Mouse (Mus musculus) neural tube, embryonic 13.5 days (tissue): Measurements from ENCODE around the gene Rasgef1c. TPM values are rescaled to one million over a fixed set of nuclear protein-coding genes. Genes with fewer than 3 reads are reported as not detected.

Source experiments
- ATAC-seq: fragments of 200-750 bp; cut with Nextera tagmentation; 2 replicates; pipeline ENCODE4 v1.8.0; 2017; ENCODE audit warnings: low read depth, mild to moderate bottlenecking, moderate TSS enrichment, moderate library complexity
- H3K27ac ChIP-seq: fragments of 300-500 bp; sonication (generic); replicated peaks from 2 replicates; pipeline ENCODE4 v1.5.1; 2015; ENCODE audit warnings: moderate library complexity, mild to moderate bottlenecking, inconsistent platforms
- H3K27me3 ChIP-seq: fragments of 300-500 bp; sonication (generic); 2 replicates; pipeline ENCODE4 v1.6.1; 2015; ENCODE audit warnings: mild to moderate bottlenecking, inconsistent platforms
- H3K36me3 ChIP-seq: fragments of 300-500 bp; sonication (generic); 2 replicates; pipeline ENCODE4 v1.6.1; 2015; ENCODE audit warnings: mild to moderate bottlenecking, inconsistent platforms
- H3K4me1 ChIP-seq: fragments of 300-500 bp; sonication (generic); replicated peaks from 2 replicates; pipeline ENCODE4 v1.6.1; 2015; ENCODE audit warnings: inconsistent platforms
- H3K4me2 ChIP-seq: fragments of 300-500 bp; sonication (generic); 2 replicates; pipeline ENCODE4 v1.6.1; 2015; ENCODE audit warnings: inconsistent platforms, mild to moderate bottlenecking, moderate library complexity
- H3K4me3 ChIP-seq: fragments of 300-500 bp; sonication (generic); 2 replicates; pipeline ENCODE4 v1.5.1; 2015; ENCODE audit warnings: mild to moderate bottlenecking, inconsistent platforms
- H3K9ac ChIP-seq: fragments of 300-500 bp; sonication (generic); 2 replicates; pipeline ENCODE4 v1.6.1; 2015; ENCODE audit warnings: moderate library complexity, mild to moderate bottlenecking, inconsistent platforms
- H3K9me3 ChIP-seq: fragments of 300-500 bp; sonication (generic); 2 replicates; pipeline ENCODE4 v1.6.1; 2016; ENCODE audit warnings: inconsistent platforms
- WGBS: fragments of 180-500 bp; shearing (Covaris S2); methylation state at CpG from one replicate; pipeline ENCODE4 v1.1.7; 2015; 5-methylcytosine and 5-hydroxymethylcytosine counted together
- polyA plus RNA-seq: library from polyadenylated mRNA; unstranded; fragments of >200 nt; fragmentation: Nextera tagmentation; extraction: Ambion mirVana; gene quantifications from 2 replicates; pipeline ENCODE4 v1.2.1, GENCODE M21; 2015

The Rasgef1c gene
- polyA plus RNA-seq, 1 experiment from 2014 or later = 17.8 TPM

DNA sequence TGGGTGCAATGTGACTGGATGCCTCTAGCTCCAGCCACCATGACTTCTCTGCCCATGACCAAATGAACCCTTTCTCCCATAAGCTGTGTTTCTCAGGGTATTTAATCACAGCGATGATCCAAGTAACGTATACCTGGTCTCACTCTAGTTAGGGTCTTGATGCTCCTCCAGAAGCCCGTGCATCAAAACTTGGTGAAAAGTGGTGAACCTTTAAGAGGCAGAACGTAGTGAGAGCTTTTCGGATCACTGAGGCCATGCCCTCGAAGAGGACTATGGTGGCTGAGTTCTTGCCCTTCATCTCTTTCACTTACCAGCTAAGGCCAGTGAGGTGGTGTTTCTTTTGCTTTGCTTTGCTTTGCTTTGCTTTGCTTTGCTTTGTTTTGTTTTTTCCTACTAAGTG lies 52.0 kb downstream of the Rasgef1c start:
- Histone ChIP-seq H3K9ac (no peak overlapping the region), H3K36me3 (no peaks in the 10 kb centered on the region), H3K4me2 (no peak overlapping the region), H3K27ac (no peak overlapping the region), H3K4me1 (no peaks in the 10 kb centered on the region), H3K9me3 (no peaks in the 10 kb centered on the region), H3K27me3 (peaks cover 17% of the 10 kb centered on the region), H3K4me3 (no peak overlapping the region)
- 91% methylated on average over 6 of the region's 6 CpGs for WGBS
- ATAC-seq = no peak

DNA sequence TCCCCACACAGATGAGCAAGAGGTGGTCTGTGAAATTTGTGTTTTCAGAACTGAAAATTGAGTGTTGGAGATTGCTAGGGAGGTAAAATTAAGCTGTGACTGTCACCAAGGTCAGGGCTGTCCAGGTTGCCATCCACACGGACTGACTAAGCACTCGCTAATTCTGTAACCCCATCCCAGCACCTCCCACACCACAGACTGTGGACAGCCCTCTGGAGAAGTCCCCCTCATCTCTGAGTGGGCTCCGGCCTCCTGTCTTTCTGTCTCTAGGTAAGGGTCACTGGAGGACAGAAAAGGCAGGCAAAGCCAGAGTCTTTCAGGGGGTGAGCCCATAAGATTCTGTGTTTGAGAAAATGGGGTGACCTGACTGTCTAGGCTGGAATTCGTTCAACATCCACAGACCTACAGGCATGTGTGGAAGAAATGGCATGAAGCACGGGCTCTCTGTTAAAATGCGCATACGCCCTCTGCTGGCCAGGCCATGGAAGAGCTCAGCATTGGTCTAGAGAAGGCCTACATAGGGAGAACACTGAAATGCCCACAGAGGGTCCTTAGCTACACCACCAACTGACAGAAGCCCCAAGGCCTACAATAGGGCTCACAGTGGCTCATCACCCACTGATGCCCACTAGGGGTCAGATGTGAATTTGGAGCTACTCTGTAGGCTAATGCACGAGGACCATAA lies 54.1 kb downstream of the Rasgef1c start:
- H3K36me3 ChIP-seq = no peaks in the 10 kb centered on the region
- no peaks in the 10 kb centered on the region for H3K4me1 ChIP-seq
- no peak overlapping the region for H3K27ac ChIP-seq
- H3K4me3 ChIP-seq = no peak overlapping the region
- peak; percentile 83 for ATAC-seq
- H3K9ac ChIP-seq = 0 out of 2 replicates have a peak overlapping the region, but pooled peaks have one; percentile 38
- peaks cover 19% of the 10 kb centered on the region for H3K27me3 ChIP-seq
- no peaks in the 10 kb centered on the region for H3K9me3 ChIP-seq
- 30% methylated on average over 8 of the region's 8 CpGs for WGBS
- no peak overlapping the region for H3K4me2 ChIP-seq

DNA sequence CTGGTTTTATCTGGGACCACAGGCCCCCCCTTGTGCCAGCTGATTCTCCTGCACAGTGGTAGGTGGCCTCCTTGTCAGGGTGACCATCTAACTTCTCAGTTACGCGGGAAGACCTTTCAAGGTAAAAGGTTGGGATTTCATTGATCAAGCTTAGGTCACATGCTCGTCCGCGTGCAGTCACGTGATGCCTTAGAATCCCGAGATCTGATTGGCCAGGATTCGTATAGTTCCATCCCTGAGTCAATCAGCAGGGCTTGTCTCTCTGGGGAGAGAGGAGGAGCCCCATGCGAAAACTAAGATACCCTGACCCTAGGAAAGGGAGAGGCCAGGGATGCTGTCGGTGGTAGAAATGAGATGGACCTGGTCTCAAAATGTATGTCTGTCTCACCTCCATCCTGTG lies 56.4 kb downstream of the Rasgef1c start:
- Histone ChIP-seq H3K27ac (no peak overlapping the region), H3K27me3 (peaks cover 24% of the 10 kb centered on the region), H3K4me2 (no peak overlapping the region), H3K4me1 (no peaks in the 10 kb centered on the region), H3K4me3 (no peak overlapping the region), H3K9ac (no peak overlapping the region), H3K9me3 (no peaks in the 10 kb centered on the region), H3K36me3 (no peaks in the 10 kb centered on the region)
- ATAC-seq = no peak
- WGBS = 87% methylated on average over 10 of the region's 10 CpGs

DNA sequence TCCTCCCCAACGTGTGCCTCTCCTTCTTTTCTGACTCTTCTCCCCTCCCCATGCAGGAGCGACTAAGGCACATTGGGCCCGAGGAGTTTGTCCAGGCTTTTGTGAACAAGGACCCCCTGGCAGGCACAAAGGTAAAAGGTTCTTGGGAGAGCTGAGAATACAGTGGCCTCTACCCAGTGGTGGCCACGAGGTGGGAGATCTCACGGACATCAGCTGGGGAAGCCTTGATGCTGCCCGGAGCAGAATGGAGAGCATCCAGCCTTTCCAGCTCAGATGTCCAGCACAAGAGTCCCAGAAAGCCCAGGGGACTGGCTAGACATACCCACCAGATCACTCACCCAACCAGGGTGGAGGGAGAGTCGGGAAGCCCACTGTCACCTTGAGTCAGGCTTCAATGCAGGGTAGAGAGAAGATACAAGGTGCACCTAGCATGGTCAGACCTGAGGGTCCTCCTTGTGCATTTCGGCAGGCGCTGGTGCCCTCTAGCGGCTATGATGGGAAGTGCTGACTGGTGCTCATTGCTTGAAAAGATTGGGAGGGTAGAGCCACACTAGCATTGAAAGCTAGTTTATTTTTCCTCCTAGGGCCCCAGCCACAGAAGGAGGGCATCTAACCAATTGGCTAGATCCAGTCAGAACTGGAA lies 59.6 kb downstream of the Rasgef1c start:
- no peaks in the 10 kb centered on the region for H3K36me3 ChIP-seq
- no peak overlapping the region for H3K27ac ChIP-seq
- H3K9me3 ChIP-seq = no peaks in the 10 kb centered on the region
- H3K9ac ChIP-seq = no peak overlapping the region
- H3K4me2 ChIP-seq = no peak overlapping the region
- no peaks in the 10 kb centered on the region for H3K4me1 ChIP-seq
- no peak overlapping the region for H3K4me3 ChIP-seq
- H3K27me3 ChIP-seq = peaks cover 14% of the 10 kb centered on the region
- peak; percentile 73 for ATAC-seq
- 35% methylated on average over 10 of the region's 10 CpGs for WGBS

DNA sequence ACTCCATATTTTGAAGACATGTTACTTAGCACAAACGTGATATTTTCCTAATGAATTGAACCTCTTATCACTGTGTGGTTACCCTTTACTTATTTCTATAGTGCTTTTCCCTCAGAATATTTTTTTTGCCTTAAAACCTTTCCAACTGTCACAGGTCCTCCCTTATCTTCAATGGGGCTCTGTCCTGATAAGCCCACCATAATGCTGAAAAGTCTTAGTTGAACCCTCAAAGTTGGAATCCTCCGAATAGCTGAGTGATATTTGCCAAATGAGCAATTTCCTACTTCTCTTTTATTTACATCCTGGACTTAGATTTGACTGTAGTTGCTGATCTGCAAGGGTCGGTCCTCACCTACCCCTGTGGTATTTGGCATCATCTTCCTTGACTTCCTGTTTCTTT lies 63.7 kb downstream of the Rasgef1c start:
- no peak overlapping the region for H3K4me3 ChIP-seq
- H3K9me3 ChIP-seq = no peaks in the 10 kb centered on the region
- no peak overlapping the region for H3K27ac ChIP-seq
- H3K36me3 ChIP-seq = no peaks in the 10 kb centered on the region
- no peak overlapping the region for H3K9ac ChIP-seq
- no peaks in the 10 kb centered on the region for H3K4me1 ChIP-seq
- no peak for ATAC-seq
- WGBS = 82% methylated on average over 3 of the region's 3 CpGs
- peaks cover 7% of the 10 kb centered on the region; the same call in 1 of the 2 replicates for H3K27me3 ChIP-seq
- H3K4me2 ChIP-seq = no peak overlapping the region

DNA sequence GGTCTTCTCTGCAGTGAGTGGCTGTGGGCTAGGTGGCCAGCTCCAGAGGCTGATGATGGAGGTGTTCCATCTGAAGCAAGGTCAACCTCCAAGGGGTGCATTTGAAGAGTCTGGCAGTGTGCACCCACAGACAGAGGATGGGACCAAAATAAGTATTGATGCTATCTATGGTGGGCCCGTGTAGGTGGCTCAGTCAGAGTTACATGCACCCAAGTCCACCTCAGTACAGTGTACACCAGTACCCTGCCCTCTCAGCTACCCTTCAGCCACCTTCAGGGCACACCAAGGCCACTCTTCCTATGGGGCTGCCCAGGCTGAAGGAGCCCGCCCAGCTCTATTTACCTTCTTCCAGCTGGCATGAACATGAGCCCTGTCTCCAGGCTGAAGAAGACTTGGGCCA lies 68.1 kb downstream of the Rasgef1c start:
- Histone ChIP-seq H3K9me3 (no peaks in the 10 kb centered on the region), H3K4me1 (no peaks in the 10 kb centered on the region), H3K27ac (no peak overlapping the region), H3K4me2 (no peak overlapping the region), H3K9ac (no peak overlapping the region), H3K4me3 (no peak overlapping the region), H3K36me3 (no peaks in the 10 kb centered on the region), H3K27me3 (no peaks in the 10 kb centered on the region)
- WGBS = 98% methylated on average over 2 of the region's 2 CpGs
- no peak for ATAC-seq

DNA sequence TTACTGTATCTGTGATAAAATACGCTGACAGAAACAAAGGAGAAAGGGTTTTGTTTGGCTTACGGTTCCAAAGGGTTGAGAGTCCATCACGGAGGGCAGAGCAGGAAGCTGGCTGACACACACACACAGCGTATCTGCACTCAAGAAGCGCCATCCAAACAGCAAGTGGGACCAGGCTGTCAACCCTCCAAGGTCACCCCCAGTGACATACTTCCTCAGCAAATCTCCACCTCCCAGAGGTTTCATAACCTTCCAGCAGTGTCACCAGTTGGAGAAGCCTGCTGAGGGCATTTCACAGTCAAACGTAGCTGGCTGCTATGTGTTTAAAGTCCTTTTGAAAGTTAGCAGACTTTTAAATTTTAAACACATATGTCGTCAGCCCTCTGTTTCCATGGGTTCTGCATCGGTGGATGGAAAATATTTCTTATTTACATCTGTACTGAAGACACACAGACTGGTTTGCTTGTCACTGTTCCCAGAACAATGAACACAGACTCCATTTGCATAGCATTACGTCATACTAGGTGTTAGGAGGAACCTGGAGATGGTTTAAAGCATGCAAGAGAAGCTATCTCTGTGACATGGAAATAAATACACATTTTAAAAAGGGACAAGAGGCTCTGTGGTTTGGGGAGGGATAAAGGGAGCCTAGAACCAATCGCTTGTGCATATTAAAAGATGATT lies 72.2 kb downstream of the Rasgef1c start:
- H3K4me1 ChIP-seq = no peaks in the 10 kb centered on the region
- ATAC-seq = no peak
- no peak overlapping the region for H3K4me3 ChIP-seq
- no peaks in the 10 kb centered on the region for H3K9me3 ChIP-seq
- no peaks in the 10 kb centered on the region for H3K27me3 ChIP-seq
- H3K9ac ChIP-seq = no peak overlapping the region
- H3K4me2 ChIP-seq = no peak overlapping the region
- no peak overlapping the region for H3K27ac ChIP-seq
- WGBS = 85% methylated on average over 10 of the region's 10 CpGs
- no peaks in the 10 kb centered on the region for H3K36me3 ChIP-seq

DNA sequence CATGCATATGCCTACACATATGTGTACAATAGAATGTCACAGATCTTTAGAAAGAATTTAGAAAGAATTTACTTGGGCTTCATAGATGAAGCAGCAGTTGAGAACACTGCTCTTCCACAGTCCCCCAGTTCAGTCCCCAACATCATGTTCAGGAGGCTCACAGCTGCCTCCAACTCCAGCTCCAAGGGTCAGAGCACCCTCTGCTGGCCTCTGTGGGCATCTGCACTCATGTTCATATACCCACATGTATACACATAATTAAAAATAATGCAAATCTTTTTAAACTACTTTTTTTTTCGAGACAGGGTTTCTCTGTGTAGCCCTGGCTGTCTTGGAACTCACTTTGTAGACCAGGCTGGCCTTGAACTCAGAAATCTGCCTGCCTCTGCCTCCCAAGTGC lies 73.0 kb downstream of the Rasgef1c start:
- H3K27me3 ChIP-seq = no peaks in the 10 kb centered on the region
- ATAC-seq = no peak
- H3K36me3 ChIP-seq = no peaks in the 10 kb centered on the region
- no peak overlapping the region for H3K9ac ChIP-seq
- 67% methylated on average over 1 of the region's 1 CpGs for WGBS
- no peak overlapping the region for H3K27ac ChIP-seq
- no peak overlapping the region for H3K4me3 ChIP-seq
- no peak overlapping the region for H3K4me2 ChIP-seq
- H3K9me3 ChIP-seq = no peaks in the 10 kb centered on the region
- H3K4me1 ChIP-seq = no peaks in the 10 kb centered on the region

DNA sequence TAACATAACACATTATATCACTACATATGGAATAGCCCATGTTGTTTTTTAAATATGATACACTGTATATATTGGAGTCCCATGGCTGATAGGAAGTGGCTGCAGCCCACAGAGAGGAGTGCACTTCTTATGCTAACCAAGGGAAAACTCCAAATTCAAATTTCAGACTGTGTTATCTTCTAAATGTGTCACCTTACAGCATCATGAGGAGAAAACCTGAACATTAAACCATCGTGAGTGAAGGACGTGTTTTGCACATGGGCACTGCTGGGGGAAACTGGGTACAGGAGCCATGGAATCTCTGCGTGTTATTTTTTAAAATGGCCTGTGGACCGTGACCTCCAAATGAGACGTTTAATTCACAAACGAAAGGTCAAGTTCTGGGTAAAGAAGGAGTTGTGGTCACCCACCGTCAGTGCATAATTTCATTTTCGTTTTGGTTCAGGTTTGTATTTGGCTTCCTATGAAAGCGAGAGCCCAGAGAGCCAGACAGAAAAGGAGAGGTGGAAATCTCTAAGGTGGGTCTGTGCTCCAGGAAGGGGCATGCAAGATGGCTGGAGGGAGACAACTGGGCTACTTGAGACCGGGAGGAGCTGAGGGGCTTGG lies 76.4 kb downstream of the Rasgef1c start:
- H3K4me3 ChIP-seq = no peak overlapping the region
- no peaks in the 10 kb centered on the region for H3K36me3 ChIP-seq
- H3K4me2 ChIP-seq = no peak overlapping the region
- no peaks in the 10 kb centered on the region for H3K9me3 ChIP-seq
- H3K9ac ChIP-seq = no peak overlapping the region
- H3K27me3 ChIP-seq = no peaks in the 10 kb centered on the region
- no peaks in the 10 kb centered on the region for H3K4me1 ChIP-seq
- no peak overlapping the region for H3K27ac ChIP-seq
- ATAC-seq = no peak
- 84% methylated on average over 10 of the region's 10 CpGs for WGBS

DNA sequence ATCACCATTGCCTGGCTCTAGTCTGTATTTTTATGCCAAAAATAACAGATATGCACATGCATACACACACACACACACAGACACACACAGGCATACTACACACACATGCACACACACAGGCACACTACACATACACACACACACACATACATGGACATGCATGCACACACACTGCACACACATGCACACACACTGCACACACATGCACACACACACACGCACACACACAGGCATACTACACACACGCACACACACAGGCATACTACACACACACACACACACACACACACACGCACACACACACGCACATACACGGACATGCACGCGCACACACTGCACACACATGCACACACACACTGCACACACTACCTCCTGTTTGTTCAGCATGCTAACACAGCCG lies 77.3 kb downstream of the Rasgef1c start:
- no peak for ATAC-seq

DNA sequence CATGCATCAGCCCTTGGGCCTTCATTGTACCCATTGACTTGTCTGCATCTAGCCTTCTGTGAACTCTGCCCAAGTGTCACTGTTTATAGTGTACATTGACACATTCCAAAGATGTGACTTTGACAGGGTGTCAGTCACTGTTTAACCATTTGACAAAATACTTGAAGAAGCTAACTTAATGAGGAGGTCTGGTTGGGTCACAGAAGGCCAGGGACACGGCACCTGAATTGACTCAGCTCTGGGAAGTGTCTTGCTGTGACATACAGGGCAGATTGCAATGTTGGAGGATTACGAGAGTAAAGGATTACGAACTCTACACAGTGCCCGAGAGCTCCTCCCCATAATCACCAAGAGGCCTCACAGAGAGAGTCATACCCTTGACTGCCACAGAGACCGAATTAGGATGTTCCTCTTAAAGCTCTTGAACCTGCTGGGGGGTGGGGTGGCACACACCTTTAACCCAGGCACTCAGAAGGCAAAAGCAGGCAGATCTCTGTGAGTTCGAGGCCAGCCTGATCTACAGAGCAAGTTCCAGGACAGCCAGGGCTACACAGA lies 79.1 kb downstream of the Rasgef1c start:
- H3K27me3 ChIP-seq = no peaks in the 10 kb centered on the region
- H3K9ac ChIP-seq = no peak overlapping the region
- H3K9me3 ChIP-seq = no peaks in the 10 kb centered on the region
- H3K27ac ChIP-seq = no peak overlapping the region
- H3K4me1 ChIP-seq = no peaks in the 10 kb centered on the region
- ATAC-seq = no peak
- H3K4me3 ChIP-seq = no peak overlapping the region
- H3K4me2 ChIP-seq = no peak overlapping the region
- WGBS = 76% methylated on average over 6 of the region's 6 CpGs
- H3K36me3 ChIP-seq = no peaks in the 10 kb centered on the region

More for the DNA sequence above, 77.3 kb downstream of the Rasgef1c start:
- Histone ChIP-seq H3K27ac (no peak overlapping the region), H3K36me3 (no peaks in the 10 kb centered on the region), H3K27me3 (no peaks in the 10 kb centered on the region), H3K4me1 (no peaks in the 10 kb centered on the region), H3K9ac (no peak overlapping the region), H3K9me3 (no peaks in the 10 kb centered on the region), H3K4me2 (no peak overlapping the region), H3K4me3 (no peak overlapping the region)
- WGBS = 94% methylated on average over 8 of the region's 8 CpGs
